Mouse (Mus musculus) megakaryocyte-erythroid progenitor cell, adult 5-6 weeks (primary cell): Measurements from ENCODE around the gene Clk1. TPM values are rescaled to one million over a fixed set of nuclear protein-coding genes. Genes with fewer than 3 reads are reported as not detected.

ENCODE experiments used
- ATAC-seq: replicated peaks from 2 replicates; pipeline ENCODE4 v1.8.0; 2016; ENCODE audit warnings: mild to moderate bottlenecking, inconsistent platforms; ENCODE audit not compliant: severe bottlenecking, poor library complexity, low FRiP score, low TSS enrichment
- total RNA-seq, 2 experiments: library from RNA; stranded (forward) in 1 of 2; stranded (reverse) in 1 of 2; fragments of 200-1000, 215-1000 nt in 1 of 2; fragments of >200 nt in 1 of 2; fragmentation: Nextera tagmentation in 1 of 2; gene quantifications; 2 replicates each; pipeline ENCODE4 v1.2.3; 2014 to 2017

Clk1 gene
- total RNA-seq (2014; fragmentation: Nextera tagmentation) (269 and 310 TPM in 2 replicates), total RNA-seq (2017) (403 and 497 TPM in 2 replicates)

DNA sequence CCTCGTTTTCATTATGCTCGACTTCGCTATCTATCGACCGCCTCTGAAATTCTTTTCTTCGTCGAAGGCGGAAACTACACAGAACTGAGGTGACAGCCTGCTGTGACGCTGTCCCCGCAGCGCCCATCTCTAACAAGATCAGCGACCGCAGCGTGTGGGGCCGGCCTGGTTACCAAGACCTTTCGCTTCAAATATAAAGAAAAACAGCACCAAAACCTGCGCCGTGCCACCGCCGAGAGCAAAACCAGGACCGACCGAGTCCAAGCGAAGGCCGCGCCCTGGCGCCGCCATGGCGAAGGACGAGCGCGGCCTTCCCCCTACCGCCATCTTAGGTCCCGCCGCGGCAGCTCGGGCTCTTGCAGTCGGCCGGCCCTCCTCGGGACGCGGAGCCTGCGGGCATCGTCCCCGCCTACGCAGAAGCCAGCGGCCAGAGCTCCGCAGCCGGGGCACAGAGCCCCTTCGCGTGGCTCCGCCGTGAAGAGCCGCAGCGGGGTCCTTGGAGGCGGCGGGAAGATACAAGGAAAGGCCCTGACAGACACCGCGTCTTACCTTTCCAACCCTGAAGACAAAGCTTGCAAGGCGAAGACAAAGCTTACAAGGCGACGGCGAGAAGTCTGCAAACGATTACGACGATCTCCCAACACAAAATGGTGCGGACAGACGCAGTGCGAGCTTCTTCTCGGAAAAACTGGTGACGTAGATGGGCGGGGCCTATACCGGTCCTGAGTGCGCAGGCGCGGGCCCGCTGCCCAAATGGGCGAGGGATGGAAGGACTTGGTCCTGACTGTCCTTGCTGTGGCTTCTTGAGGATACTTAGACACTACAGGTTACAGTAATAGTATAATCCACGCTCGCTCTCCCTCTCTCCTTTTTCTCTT is at the start of gene Clk1:
Gene Clk1 (minus strand): TSS at position 696 of the 878 bp plus-strand sequence.
- peak; percentile 82 for ATAC-seq

- ATAC-seq = no peak
Observed at GRCm38 (mm10) chr1:58465561-58465960, 41.7 kb upstream of the Clk1 start.

DNA sequence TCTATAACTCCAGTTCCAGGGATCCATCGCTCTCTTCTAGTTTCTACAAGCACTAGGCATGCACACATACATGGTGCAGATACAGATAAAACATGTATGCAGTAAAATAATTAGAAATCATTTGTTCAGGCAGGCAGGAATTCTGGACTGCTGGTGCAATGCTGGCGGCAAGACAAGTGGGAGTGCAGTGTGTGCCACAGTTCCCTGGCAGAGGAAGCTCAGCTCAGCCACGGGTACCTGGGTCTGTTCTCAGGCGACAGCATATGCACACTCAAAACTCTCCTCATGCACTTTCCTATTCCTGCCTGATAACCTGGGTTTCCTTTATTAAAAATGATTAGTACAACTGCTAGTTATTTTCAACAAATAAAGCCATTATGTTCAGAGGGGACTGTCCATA is 41.2 kb upstream of the Clk1 start:
- no peak for ATAC-seq

GRCm38 (mm10) chr1:58463935-58464334 is 40.1 kb upstream of the Clk1 start:
- ATAC-seq = no peak

- ATAC-seq = no peak
Observed at GRCm38 (mm10) chr1:58460566-58460965, 36.7 kb upstream of the Clk1 start.

GRCm38 (mm10) chr1:58458867-58459266 is 35.0 kb upstream of the Clk1 start:
- ATAC-seq = no peak

- ATAC-seq = no peak
Observed at GRCm38 (mm10) chr1:58458175-58458574, 34.3 kb upstream of the Clk1 start.

- ATAC-seq = no peak
Observed at GRCm38 (mm10) chr1:58454316-58454715, 30.4 kb upstream of the Clk1 start.

- no peak for ATAC-seq
Observed at GRCm38 (mm10) chr1:58448396-58448795, 24.5 kb upstream of the Clk1 start.

- ATAC-seq = no peak
Observed at GRCm38 (mm10) chr1:58447766-58448165, 23.9 kb upstream of the Clk1 start.

- no peak for ATAC-seq
Observed at GRCm38 (mm10) chr1:58445861-58446260, 22.0 kb upstream of the Clk1 start.

DNA sequence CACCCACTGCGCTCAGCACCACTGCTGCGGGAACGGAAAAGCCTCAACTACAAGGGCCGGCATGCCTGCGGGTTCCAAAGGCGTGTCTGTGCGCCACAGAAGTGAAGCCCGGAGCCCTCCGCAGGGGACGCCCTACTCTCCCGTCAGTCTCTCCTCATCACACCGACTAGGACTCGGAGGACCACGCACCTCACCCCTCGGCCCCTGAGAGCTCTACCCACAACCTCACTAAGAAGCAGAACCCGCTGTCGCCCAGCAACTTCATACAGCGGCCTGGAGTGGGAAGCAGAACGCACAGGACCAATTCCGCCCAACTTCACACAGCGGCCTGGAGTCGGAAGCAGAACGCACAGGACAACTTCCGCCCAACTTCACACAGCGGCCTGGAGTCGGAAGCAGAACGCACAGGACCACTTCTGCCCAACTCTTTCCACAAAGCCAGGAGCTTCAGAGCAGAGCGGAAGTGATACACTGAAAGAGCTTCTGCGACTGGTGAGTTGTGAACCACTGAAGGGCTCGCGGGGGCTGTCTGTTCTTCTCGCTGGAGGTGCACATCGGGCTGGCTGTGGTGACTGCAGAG is 21.4 kb upstream of the Clk1 start, which contains the start of the genes Nif3l1 and Ppil3:
Gene Nif3l1 (plus strand): TSS at position 9 of the 580 bp plus-strand sequence.
Gene Ppil3 (minus strand): TSS at position 344 of the 580 bp plus-strand sequence.
- peak; percentile 95 for ATAC-seq

DNA sequence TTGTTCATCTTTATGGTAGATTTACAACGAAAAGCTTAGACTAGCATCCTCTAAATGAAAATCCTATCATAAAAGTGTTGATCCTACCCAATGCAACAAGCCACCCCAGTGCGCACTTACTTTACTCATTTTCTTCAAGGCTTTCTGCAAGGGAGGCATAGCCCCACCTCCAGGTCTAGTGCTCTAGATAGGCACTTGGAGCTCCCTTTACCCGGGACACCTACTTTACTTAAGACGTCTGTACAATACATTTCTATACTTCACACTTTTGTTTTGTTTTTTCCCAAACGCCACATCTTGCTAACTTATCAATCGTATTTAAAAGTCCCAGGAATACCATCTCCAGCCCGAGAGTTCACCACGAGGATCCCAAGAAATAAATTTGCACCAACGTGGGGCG is 20.8 kb upstream of the Clk1 start:
- no peak for ATAC-seq

DNA sequence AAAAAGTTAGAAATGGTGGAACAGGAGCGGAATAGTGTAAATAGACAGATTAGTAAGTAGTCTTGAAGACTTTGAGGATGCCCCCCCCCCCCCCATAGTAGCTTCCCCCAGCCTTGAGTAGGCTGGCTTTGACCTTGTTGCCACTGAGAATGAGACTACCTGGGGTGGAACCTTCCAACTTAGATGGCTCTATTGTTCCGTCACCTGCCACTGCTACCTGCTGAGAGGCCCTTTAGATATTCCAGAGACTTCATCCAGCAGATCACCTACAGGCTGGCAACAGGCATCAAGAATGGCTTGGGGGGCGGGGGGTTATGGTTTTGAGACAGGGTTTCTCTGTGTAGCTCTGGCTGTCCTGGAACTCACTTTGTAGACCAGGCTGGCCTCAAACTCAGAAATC is 685 bp upstream of the Clk1 start:
- ATAC-seq = no peak

DNA sequence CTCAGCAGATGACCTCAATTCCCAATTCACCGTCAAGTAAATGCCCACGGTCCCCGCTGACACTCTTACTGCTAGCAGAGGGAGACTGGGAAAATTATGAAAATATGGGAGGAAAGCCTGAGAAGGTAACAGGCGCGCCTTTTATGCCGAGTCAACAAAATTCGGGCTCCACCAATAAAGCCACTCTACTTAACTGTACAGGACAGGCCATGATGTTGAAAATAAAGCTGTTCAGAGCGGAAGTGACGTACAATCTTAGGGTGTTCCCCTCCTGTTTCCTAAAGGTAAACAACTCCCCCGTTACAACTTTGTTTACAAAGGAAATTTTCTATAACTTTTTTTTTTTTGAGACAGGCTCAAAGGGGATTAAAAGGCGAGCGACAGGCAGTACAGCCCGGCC is 987 bp downstream of the Clk1 start:
- ATAC-seq = peak; percentile 56; the same call in 1 of the 2 replicates

DNA sequence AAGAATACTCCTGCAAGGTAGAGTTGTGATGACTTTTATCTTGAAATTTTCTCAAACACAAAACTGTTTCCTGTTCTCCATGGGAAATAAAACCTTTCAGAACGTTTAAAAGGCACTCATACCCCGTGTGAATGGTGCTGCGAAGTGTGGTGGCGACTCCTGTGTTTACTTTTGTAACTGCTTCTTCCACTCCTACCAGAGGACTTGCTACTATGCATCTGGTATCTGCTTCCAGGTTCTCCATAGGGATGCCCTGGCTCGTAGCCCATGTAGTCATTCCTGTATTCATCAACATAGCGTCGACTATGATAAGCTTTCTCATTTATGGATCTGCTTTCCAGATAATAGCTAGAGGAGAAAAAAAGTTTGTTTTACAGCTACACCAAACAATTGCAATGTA is 2.9 kb downstream of the Clk1 start:
- 0 out of 2 replicates have a peak, but pooled peaks have one; percentile 28 for ATAC-seq

DNA sequence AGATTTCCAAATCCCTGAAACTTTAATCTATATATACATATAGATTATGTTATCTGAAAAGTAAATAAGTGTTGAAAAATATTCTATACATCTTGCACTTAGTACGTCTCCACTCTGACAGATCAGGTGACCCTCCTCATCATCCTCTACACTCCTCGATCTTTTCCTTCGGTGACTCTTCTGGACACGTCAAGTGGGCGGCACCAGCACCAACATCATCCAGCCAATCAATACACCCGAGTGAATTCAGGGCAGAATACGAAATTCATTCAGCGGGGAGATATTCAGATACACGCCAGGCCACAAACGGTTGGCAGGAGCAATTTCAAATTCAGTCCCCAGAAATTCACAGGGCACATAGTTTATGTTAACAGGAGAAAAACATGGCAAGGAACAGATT is 3.8 kb downstream of the Clk1 start:
- ATAC-seq = no peak

- no peak for ATAC-seq
Observed at GRCm38 (mm10) chr1:58416048-58416447, 7.8 kb downstream of the Clk1 start.

DNA sequence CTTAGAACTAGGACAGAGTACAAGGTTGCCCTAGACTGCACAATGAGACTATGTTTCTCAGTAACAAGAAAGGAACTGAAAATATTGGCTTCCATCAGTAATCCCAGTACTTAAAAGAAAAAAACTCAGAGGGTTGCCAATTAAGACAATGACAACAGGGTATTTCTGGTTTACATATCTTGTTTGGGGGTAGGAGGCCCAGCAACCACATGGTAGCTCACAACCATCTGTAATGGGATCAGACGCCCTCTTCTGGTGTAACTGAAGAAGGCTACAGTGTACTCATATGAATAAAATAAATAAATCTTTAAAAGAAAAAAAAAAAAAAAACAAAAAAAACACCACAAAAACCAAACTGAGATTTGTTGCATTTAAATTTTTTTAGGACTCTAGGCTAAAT is 8.4 kb downstream of the Clk1 start:
- ATAC-seq = no peak

DNA sequence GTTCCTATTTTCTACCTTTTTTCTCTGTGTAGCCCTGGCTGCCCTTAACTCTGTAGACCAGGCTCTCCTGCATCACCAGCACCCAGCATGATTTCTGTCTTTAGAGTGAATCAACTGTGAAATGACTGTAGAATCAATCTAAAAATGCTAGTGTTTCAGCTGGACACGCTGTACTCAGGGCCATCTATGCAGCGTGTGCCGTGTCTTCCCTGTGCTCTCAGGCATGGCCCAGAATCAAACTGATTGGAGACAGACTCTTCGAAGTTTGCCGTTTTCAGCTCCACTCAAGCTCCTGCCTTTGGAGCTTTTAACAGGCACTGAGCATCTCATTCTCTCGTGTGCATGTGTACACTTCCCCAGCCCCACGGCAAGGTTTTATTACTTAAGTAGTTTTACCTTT is 13.1 kb downstream of the Clk1 start:
- ATAC-seq = no peak

- ATAC-seq = no peak
Observed at GRCm38 (mm10) chr1:58410198-58410588, 13.7 kb downstream of the Clk1 start.
